Mouse (Mus musculus): ENCODE data around the gene Slc26a8.

GRCm38 (mm10) chr17:28699789-28700188 is 9.8 kb upstream of the Slc26a8 start:
- no peak for TF ChIP-seq CTCF (IDR thresholded peaks at IDR 0.05; ENCODE audit: low read depth)
- no peak for TF ChIP-seq EP300 (optimal IDR thresholded peaks at IDR 0.05)

Data from stomach, postnatal 0 days (tissue).